Mouse (Mus musculus): ENCODE results near the gene Nnmt. TPM values are rescaled to one million over a fixed set of nuclear protein-coding genes. Genes with fewer than 3 reads are reported as not detected.
A peak's percentile ranks its signal among the peaks of the same experiment; 100 is the strongest.

Nnmt gene
- 0.98 and 1.2 TPM in 2 replicates for polyA plus RNA-seq (2016; fragmentation: Nextera tagmentation; extraction: Ambion mirVana)

DNA sequence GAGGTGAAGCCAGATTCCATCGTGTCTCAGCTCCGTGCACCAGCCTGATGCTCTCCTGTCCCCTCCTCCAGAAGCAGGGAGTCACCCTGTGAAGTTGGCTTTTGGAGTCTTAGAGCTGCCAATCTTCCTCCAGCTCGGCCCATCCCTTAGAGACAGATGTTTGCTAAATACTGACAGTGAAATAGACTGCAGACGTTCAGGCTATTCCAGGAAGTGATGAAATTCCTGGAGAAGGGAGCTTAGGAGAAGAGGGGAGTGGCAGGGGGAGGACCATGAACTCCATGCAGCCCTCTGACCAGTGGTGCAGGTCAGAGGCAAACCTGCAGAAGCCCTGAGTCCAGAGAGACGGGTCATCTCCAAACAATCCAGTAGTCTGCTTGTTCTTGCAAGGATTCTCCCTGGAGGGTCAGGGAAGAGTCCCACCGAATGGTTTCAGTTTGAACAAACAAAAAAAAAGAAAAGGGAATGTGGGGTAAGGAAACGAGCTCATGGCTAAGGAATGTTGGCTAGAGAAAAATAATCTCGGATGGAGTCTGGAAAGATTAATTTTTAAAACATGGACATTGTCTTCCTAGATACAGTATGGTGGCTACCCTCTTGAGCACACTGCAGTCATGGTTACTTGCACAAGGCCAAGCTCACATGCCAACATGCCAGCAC is at the start of gene Nnmt:
Gene Nnmt (minus strand): TSS at position 215 of the 660 bp plus-strand sequence.
- H3K9ac ChIP-seq = no peak within 1 kb of the TSS
- no peak within 1 kb of the TSS for H3K4me2 ChIP-seq (replicated peaks)
- 48% methylated on average over 8 of the region's 8 CpGs for WGBS
- no peaks in the 10 kb centered on the region for H3K4me1 ChIP-seq
- no peak within 1 kb of the TSS for H3K4me3 ChIP-seq
- H3K27me3 ChIP-seq = no peaks in the 10 kb centered on the region
- H3K36me3 ChIP-seq = no peaks in the 10 kb centered on the region
- no peak for ATAC-seq (ENCODE audit: low FRiP score)
- no peak within 1 kb of the TSS for H3K27ac ChIP-seq
- H3K9me3 ChIP-seq (replicated peaks) = no peaks in the 10 kb centered on the region

DNA sequence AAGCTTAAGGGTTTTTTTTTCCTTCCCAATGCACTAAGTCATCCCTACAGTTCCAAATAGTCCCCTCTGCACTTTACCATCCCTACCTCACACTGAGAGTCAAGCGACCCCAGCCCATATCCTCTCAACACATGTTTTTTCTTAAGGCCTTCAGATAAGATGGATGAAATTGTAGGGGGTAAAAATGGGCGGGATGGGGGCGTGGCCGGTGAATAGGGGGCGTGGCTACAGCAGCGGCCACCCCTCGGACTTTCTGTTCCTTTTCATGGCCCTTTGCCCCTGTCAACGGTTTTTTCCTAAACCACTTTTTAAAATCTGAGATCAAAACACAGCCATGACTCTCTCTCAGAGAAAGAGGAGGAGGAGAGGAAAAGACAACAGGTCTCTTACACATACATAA is 49.8 kb upstream of the Nnmt start:
- no peak overlapping the region for H3K9ac ChIP-seq
- H3K27me3 ChIP-seq = no peaks in the 10 kb centered on the region
- peaks cover 28% of the 10 kb centered on the region for H3K4me1 ChIP-seq
- no peak overlapping the region for H3K27ac ChIP-seq
- H3K36me3 ChIP-seq = 0 out of 2 replicates have a peak, but pooled peaks cover 5% of the 10 kb centered on the region
- no peak overlapping the region for H3K4me2 ChIP-seq (replicated peaks)
- WGBS = 5% methylated on average over 8 of the region's 8 CpGs
- 0 out of 2 replicates have a peak, but pooled peaks cover 3% of the 10 kb centered on the region for H3K9me3 ChIP-seq (replicated peaks)
- ATAC-seq (ENCODE audit: low FRiP score) = no peak
- no peak overlapping the region for H3K4me3 ChIP-seq

- ATAC-seq (ENCODE audit: low FRiP score) = no peak
- Histone ChIP-seq H3K27me3 (no peaks in the 10 kb centered on the region), H3K27ac (no peak overlapping the region), H3K36me3 (no peaks in the 10 kb centered on the region), H3K9ac (no peak overlapping the region), H3K4me3 (no peak overlapping the region), H3K4me1 (peaks cover 39% of the 10 kb centered on the region), H3K4me2 (replicated peaks) (no peak overlapping the region), H3K9me3 (replicated peaks) (no peaks in the 10 kb centered on the region)
- WGBS = 40% methylated on average over 7 of the region's 7 CpGs
Observed at GRCm38 (mm10) chr9:48653399-48654070, 48.6 kb upstream of the Nnmt start.

DNA sequence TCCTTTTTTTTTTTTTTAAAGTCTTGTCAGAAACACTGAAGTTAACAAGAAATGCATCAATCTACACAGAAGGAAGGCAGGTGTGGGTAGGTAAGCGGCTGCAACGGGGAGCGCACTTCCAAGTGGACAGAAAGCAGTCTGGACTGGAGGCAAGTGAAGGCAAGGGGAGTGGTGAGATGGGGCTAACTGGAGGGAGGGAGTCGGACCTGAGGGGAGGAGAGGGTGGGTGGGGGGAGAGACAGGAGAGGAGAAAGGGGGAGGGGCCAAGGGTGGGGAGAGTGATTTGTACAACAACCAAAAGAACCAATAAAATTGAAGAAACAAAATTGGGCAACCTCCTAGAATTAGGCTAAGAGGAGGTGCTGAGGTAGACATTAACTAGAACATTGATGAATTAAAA is 47.1 kb upstream of the Nnmt start:
- Histone ChIP-seq H3K27ac (no peak overlapping the region), H3K9ac (no peak overlapping the region), H3K9me3 (replicated peaks) (no peaks in the 10 kb centered on the region), H3K4me1 (peaks cover 55% of the 10 kb centered on the region), H3K36me3 (no peaks in the 10 kb centered on the region), H3K4me2 (replicated peaks) (no peak overlapping the region), H3K4me3 (no peak overlapping the region), H3K27me3 (no peaks in the 10 kb centered on the region)
- ATAC-seq (ENCODE audit: low FRiP score) = no peak
- 36% methylated on average over 4 of the region's 4 CpGs for WGBS

- Histone ChIP-seq H3K27me3 (no peaks in the 10 kb centered on the region), H3K4me3 (no peak overlapping the region), H3K27ac (no peak overlapping the region), H3K4me1 (peaks cover 47% of the 10 kb centered on the region), H3K4me2 (replicated peaks) (no peak overlapping the region), H3K9ac (no peak overlapping the region), H3K9me3 (replicated peaks) (no peaks in the 10 kb centered on the region), H3K36me3 (no peaks in the 10 kb centered on the region)
- 73% methylated on average over 2 of the region's 2 CpGs for WGBS
- no peak for ATAC-seq (ENCODE audit: low FRiP score)
Observed at GRCm38 (mm10) chr9:48650846-48651245, 45.9 kb upstream of the Nnmt start.

GRCm38 (mm10) chr9:48649851-48650685 is 45.1 kb upstream of the Nnmt start:
- Histone ChIP-seq H3K27ac (peak overlapping the region; percentile 71; the same call in 1 of the 2 replicates), H3K4me3 (no peak overlapping the region), H3K27me3 (no peaks in the 10 kb centered on the region), H3K9me3 (replicated peaks) (no peaks in the 10 kb centered on the region), H3K9ac (no peak overlapping the region), H3K4me2 (replicated peaks) (peak overlapping the region; percentile 50), H3K36me3 (no peaks in the 10 kb centered on the region), H3K4me1 (peaks cover 41% of the 10 kb centered on the region)
- 18% methylated on average over 17 of the region's 17 CpGs for WGBS
- no peak for ATAC-seq (ENCODE audit: low FRiP score)

- Histone ChIP-seq H3K4me1 (peaks cover 37% of the 10 kb centered on the region), H3K27me3 (no peaks in the 10 kb centered on the region), H3K4me3 (peak overlapping the region; percentile 21), H3K4me2 (replicated peaks) (peak overlapping the region; percentile 50), H3K36me3 (no peaks in the 10 kb centered on the region), H3K27ac (peak overlapping the region; percentile 71), H3K9ac (0 out of 2 replicates have a peak overlapping the region, but pooled peaks have one; percentile 33), H3K9me3 (replicated peaks) (peaks cover 4% of the 10 kb centered on the region; the same call in 1 of the 2 replicates)
- peak; percentile 57 for ATAC-seq (ENCODE audit: low FRiP score)
- under 1% methylated on average over 20 of the region's 22 CpGs for WGBS
Observed at GRCm38 (mm10) chr9:48649098-48649766, 44.3 kb upstream of the Nnmt start.

GRCm38 (mm10) chr9:48648285-48649097 is 43.5 kb upstream of the Nnmt start:
- peak overlapping the region; percentile 71; the same call in 1 of the 2 replicates for H3K27ac ChIP-seq
- 0 out of 2 replicates have a peak overlapping the region, but pooled peaks have one; percentile 21 for H3K4me3 ChIP-seq
- no peaks in the 10 kb centered on the region for H3K36me3 ChIP-seq
- WGBS = 28% methylated on average over 12 of the region's 12 CpGs
- H3K9ac ChIP-seq = no peak overlapping the region
- 0 out of 2 replicates have a peak, but pooled peaks have one; percentile 5 for ATAC-seq (ENCODE audit: low FRiP score)
- H3K27me3 ChIP-seq = no peaks in the 10 kb centered on the region
- peaks cover 37% of the 10 kb centered on the region for H3K4me1 ChIP-seq
- peaks cover 6% of the 10 kb centered on the region; the same call in 1 of the 2 replicates for H3K9me3 ChIP-seq (replicated peaks)
- H3K4me2 ChIP-seq (replicated peaks) = peak overlapping the region; percentile 50

DNA sequence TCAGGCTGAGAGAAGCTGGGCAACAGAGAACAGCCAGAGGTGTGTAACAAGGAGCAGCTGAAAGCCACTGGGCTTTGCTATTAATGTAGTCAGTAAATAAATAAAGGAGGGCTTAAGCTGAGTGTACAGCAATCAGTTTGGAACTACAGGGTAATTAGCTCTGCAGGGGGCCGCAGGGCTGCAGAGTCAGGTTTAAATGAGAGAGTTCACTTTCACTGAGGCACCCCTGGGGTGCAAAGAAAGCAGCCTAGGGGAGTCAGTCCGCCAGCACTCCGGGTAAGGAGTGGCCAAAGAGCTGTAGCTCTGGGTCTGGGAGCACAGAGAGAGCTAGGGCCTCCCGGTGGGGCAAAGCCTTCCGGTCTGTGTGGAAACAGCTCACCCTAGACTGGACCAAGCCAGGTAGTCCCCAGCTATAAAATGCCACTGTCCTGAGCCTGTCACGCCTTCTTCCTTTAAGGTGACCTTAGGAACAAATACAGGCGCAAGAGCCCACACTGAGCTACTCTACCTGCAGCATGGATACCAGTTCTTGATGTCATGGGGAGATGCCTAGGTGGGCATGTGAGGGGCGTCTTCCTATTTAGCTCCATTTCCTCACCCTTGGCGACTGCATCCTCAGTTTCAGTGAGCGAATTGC is 42.8 kb upstream of the Nnmt start:
- no peaks in the 10 kb centered on the region for H3K36me3 ChIP-seq
- H3K9ac ChIP-seq = 0 out of 2 replicates have a peak overlapping the region, but pooled peaks have one; percentile 23
- peaks cover 6% of the 10 kb centered on the region; the same call in 1 of the 2 replicates for H3K9me3 ChIP-seq (replicated peaks)
- H3K27me3 ChIP-seq = no peaks in the 10 kb centered on the region
- peak overlapping the region; percentile 35 for H3K27ac ChIP-seq
- H3K4me3 ChIP-seq = no peak overlapping the region
- no peak for ATAC-seq (ENCODE audit: low FRiP score)
- 24% methylated on average over 10 of the region's 10 CpGs for WGBS
- no peak overlapping the region for H3K4me2 ChIP-seq (replicated peaks)
- peaks cover 37% of the 10 kb centered on the region for H3K4me1 ChIP-seq

DNA sequence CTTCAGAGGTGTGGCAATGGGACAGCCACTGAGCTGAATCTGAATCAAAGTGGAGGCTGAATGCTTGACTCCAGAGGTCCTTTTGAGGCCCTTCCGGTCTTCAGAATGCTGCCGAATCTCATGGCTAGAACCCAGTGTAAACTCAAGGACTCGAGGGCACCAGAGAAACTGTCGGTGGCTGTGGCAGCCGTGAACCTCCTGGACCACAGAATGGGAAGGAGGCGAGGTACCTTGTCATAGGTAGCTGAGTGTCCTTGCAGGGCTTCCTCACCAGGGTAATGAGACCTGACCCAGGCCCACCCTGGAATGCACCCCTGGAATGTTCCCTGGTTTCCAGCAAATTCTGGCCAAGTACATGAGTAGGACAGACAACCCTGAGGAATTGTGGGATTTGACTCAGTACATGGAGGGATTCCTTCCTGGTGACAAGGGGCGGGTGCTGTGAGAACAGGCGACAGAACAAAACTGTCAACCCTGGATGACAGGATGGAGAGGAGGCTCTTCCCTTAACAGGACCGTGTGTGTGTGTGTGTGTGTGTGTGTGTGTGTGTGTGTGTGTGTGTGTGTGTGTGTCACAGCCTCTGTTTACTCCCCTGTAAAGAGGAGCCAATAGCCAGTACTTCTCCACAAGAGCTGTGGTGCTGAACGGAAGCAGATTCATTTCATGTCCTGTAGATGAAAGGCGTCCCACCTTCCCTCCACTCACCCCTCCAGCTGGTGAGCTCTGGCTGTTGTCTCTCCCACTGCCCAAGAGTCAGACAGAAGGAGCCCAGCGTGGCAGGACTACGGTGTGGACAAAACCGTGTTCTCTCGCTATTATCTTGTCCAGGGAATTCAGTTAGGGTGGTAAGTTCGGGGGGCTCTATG is 42.1 kb upstream of the Nnmt start:
- H3K4me3 ChIP-seq = no peak overlapping the region
- peaks cover 37% of the 10 kb centered on the region for H3K4me1 ChIP-seq
- no peak overlapping the region for H3K4me2 ChIP-seq (replicated peaks)
- H3K27ac ChIP-seq = peak overlapping the region; percentile 35; the same call in 1 of the 2 replicates
- H3K27me3 ChIP-seq = no peaks in the 10 kb centered on the region
- H3K36me3 ChIP-seq = no peaks in the 10 kb centered on the region
- WGBS = 44% methylated on average over 16 of the region's 16 CpGs
- no peak overlapping the region for H3K9ac ChIP-seq
- no peak for ATAC-seq (ENCODE audit: low FRiP score)
- peaks cover 6% of the 10 kb centered on the region; the same call in 1 of the 2 replicates for H3K9me3 ChIP-seq (replicated peaks)
